Mouse (Mus musculus) brain, embryonic 14.5 days (tissue): ENCODE data around the gene Abi1. TPM values are rescaled to one million over a fixed set of nuclear protein-coding genes. Genes with fewer than 3 reads are reported as not detected.
"Not testable (repeated sequence)": the region's sequence is repeated elsewhere in the genome, so short reads cannot be mapped to it uniquely, and the experiment has no call there.

Source experiments
- DNase-seq: peaks from one replicate; pipeline ENCODE4 v3.0.0-alpha.2; 2011; ENCODE audit warnings: low read depth
- CTCF ChIP-seq: fragments of 200-500 bp; IDR thresholded peaks from 2 replicates; pipeline ENCODE4 v1.5.1; 2012; ENCODE audit warnings: inconsistent platforms, mild to moderate bottlenecking, moderate library complexity, borderline replicate concordance; ENCODE audit not compliant: insufficient read depth, insufficient read length; ENCODE audit errors: extremely low read depth
- POLR2A ChIP-seq: fragments of 200-500 bp; IDR thresholded peaks from 2 replicates; pipeline ENCODE4 v1.6.1; 2012; ENCODE audit warnings: mild to moderate bottlenecking, inconsistent platforms, borderline replicate concordance; ENCODE audit not compliant: poor library complexity, insufficient read depth, insufficient read length, severe bottlenecking; ENCODE audit errors: extremely low read depth
- polyA plus RNA-seq: library from polyadenylated mRNA; depleted of rRNA; stranded (reverse); fragments of >200 nt; gene quantifications from 2 replicates; pipeline ENCODE4 v1.2.3, GENCODE M21; 2012

The Abi1 gene
- polyA plus RNA-seq, 1 experiment: 86.0 TPM

DNA sequence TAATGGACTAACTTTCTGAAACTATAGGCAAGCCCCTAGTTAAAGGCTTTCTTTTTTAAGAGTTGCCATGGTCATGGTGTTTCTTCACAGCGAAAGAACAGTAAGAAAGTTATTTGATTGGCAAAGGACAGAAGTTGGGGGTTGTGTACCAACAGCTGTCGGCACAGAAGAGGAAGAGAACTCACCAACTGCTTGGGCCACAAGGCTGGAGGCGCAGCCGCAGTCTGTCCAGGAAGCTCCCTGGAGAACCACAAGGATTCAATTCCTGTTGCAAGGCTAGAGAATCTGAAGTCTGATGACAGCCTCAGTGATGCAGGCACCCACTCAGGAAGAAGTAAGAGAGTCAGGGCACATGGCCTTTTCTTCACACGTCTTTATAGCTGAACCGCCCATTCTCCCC is 12.5 kb upstream of the Abi1 start:
- no peak for DNase-seq
- TF ChIP-seq POLR2A (no peak), CTCF (no peak)

DNA sequence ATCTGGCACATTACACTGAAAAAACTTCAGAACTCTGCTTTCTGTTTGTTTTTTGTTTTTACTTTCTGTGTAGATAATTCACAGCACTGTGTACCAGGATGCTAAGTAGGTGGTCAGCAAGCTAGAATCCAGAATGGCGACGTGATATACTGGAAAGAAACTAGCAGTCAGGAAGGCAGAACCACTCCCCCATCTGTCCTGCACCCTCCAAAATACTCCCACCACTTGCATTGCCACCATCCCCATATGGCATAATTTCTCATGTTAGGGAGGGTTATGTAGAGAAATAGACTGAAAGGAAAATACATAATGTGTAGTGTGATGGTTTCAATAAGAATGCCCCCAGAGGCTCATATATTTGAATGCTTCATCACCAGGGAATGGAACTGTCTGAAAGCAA is 11.8 kb upstream of the Abi1 start:
- no peak for DNase-seq
- TF ChIP-seq CTCF: no peak
- no peak for TF ChIP-seq POLR2A

DNA sequence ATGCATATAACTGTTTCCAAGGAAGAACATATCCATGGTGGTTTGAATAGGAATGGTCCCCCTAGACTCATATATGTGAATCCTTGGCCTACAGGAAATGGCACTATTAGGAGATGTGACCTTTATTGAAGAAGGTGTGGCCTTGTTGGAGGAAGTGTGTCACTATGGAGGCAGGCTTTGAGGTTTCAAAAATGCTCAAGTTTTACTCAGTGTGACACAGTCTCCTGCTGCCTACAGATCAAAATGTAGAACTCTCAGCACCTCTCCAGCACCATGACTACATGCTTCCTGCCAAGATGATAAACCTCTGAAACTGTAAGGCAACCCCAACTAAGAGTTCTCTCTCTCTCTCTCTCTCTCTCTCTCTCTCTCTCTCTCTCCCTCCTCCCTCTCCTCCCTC is 8.0 kb upstream of the Abi1 start:
- DNase-seq: no peak
- TF ChIP-seq CTCF: no peak
- TF ChIP-seq POLR2A: no peak

DNA sequence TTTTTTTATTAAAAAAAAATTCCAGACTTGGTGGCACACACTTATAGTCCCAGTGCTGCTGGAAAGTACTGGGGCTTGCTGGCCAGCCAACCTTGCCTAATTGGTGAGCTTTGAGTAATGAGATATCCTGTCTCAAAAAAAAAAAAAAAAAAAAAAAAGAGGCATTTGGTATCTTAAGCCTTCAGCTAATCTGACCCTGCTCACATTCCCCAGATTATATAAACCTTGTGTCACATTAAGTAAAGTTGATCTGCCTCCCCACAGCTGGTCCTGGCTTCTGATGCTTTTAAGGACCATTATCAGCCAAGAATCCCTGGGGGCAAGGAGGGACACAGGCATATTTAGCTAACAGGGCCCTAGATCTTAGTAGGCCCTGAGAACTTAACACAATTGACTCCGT is 5.7 kb upstream of the Abi1 start:
- TF ChIP-seq CTCF: no peak
- no peak for TF ChIP-seq POLR2A
- no peak for DNase-seq

DNA sequence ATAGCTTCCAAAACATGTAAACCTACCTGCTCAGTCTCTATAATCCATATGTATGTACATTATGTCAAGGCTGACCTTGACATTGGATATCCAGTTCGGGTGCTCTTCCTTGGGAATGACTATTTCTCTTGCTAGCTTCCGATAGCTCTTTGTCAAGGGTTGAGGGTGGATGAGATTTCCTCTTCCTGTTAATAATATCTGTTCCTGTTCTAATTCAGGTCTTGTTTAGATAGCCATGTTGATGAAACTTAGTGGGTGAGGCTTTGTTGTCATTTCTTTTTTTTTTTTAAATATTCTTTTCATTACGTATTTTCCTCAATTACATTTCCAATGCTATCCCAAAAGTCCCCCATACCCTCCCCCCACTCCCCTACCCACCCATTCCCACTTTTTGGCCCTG is 2.1 kb upstream of the Abi1 start:
- no peak for TF ChIP-seq POLR2A
- no peak for DNase-seq

DNA sequence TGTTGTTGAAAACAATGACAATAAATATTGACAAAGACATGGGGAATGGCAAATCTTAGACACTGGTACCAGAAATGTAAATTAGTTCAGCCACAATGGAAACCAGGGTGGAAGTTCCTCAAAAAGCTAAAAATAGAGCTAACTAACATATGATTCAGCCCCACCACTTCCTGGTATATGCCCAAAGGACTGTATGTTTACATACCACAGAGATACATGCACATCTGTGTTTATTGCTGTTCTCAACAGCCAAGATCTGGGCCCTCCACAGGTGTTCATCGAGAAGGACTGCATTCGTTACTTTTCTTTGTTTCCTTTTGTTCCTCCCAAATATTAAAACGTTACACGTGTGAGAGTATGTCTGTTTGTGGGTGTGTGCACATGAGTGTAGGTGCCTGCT is 1.4 kb upstream of the Abi1 start:
- no peak for DNase-seq

DNA sequence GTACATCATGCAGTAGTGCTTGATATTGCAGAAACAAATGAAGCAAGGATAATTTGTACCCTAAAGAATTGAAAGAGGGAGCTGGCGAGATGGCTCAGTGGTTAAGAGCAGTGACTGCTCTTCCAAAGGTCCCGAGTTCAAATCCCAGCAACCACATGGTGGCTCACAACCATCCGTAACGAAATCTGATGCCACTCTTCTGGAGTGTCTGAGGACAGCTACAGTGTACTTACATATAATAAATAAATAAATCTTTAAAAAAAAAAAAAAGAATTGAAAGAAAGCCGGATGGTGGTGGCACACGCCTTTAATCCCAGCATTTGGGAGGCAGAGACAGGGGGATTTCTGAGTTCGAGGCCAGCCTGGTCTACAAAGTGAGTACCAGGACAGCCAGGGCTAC is 649 bp upstream of the Abi1 start:
- DNase-seq: not testable (repeated sequence)

More for the DNA sequence above, 1.4 kb upstream of the Abi1 start:
- TF ChIP-seq POLR2A (no peak), CTCF (no peak)

DNA sequence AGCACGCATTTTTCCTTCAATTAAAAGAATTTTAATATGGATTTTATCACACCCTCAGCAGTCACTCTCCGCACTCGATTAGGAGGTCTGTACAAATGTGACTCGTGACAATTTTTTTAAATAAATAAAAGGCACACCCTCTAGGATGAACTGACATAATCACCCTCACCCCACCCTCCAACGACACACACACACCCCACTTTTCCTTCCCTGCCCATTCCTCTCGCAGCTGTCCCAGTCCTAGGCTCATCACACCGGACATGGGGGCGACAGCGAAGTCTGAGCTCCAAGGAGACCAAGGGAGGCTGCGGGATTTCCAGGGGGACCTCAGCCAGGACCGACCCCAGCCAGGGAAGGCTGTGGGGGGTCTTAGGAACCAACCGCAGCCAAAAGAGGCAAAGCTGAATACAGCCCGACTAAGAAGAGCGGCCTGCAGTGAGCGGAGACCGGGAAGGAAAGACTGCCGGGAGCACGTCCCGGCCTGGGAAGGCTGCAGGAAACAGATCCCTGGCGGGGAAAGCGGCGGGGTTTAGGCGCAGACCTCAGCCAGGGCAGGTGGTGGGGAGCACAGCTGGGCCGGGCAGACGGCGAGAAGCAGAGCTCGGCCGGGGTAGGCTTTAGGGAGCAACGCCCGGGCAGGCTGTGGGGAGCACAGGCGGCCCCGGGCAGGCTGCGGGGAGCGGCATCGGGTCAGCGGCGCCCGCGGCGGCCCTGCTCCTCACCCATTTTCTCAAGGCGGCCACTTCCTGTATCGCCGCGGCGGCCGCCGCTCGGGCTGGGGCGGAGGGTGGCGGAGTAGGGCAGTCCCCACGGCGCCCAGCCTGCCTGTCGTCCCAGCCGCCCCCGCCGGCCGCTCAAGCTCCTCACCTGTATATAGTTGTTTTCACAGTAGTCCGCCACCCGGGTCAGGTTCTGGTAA is 700 bp downstream of the Abi1 start:
- peak; percentile 69 for DNase-seq
- no peak for TF ChIP-seq CTCF
- no peak for TF ChIP-seq POLR2A

DNA sequence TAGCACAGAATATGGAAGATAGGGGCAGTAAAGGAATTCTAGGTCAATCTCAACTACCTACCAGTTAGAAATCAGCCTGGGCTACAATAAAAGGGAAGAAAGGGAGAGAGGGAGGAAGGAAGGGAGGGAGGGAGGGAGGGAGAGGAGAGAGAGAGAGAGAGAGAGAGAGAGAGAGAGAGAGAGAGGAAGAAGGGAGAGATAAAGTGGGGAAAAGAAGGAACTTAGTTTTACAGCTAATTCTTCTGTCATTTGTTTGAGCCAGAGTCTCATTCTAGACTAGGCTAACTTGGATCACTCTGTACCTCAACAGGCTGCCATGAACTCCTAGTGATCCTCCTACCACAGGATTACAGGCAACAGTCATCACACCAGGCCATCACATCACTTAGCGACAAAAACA is 4.6 kb downstream of the Abi1 start:
- DNase-seq: no peak
- no peak for TF ChIP-seq POLR2A
- no peak for TF ChIP-seq CTCF

DNA sequence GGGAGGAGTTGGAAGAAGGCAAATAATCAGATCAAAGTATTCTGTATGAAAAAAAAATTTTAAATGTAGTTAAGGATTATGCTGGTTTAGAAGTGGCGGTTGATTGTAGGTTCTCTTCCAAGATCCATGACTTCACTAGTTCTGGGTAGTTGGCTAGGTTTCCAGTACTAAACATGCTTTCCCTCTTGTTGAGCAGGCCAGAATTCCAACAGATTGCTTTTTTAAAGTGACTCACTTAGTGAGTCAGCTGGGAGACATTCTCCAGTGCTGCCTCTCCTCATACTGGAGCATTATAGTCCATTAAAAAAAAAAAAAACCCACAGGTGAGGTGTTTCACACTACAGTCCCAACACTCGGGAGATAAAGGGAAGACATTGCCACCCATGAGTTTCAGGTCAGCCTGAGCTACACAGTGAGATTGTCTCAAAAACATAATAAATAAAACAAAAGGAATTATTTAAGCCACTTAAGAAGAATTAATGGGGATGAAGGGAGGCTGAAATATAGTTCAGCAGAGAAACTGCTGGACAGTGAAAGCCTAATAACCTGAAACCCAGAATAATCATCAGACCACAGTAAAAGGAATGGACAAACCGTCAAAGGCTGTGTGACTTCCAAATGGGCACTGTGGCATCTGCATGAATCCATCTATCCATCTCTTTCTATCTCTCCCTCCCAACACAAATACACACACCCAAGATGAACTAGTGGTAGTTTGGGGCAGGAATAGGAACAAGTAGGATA is 5.2 kb downstream of the Abi1 start:
- no peak for TF ChIP-seq CTCF
- no peak for DNase-seq

DNA sequence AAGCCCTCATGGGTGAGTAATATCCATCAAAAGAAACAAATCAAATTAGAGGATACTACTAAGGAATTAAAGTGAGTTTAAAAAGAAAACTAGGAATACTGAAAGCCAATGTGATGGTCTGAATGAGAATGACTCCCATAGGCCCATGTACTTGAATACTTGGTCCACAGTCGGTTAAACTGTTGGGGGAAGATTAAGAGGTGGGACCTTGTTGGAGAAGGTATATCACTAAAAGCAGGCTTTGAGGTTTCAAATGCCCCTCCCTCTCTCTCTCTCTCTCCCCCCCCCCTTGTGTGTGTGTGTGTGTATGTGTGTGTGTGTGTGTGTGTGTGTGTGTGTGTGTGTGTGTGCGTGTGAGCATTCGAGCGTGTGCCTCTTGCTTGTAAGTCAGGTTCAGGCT is 9.4 kb downstream of the Abi1 start:
- TF ChIP-seq CTCF: no peak
- TF ChIP-seq POLR2A: no peak
- no peak for DNase-seq

DNA sequence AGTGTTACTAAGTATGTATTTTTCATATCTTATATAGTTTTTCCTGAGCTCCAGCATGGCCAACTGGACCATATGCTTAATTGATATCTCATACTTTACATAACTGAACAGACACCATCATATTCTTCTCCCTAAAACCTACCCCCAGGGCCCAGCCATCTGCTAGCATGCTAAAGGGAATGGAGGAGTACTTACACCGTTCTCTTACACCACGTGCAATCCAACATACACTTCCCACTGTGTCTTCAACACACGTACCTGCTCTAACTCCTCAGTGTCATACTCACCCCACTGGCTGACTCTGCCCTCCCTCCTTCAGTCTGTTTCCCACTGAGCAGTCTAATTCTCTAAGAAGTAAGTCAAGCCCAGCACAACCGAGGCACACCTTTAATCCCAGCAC is 11.2 kb downstream of the Abi1 start:
- peak; percentile 6 for DNase-seq
- TF ChIP-seq CTCF (no peak), POLR2A (no peak)

DNA sequence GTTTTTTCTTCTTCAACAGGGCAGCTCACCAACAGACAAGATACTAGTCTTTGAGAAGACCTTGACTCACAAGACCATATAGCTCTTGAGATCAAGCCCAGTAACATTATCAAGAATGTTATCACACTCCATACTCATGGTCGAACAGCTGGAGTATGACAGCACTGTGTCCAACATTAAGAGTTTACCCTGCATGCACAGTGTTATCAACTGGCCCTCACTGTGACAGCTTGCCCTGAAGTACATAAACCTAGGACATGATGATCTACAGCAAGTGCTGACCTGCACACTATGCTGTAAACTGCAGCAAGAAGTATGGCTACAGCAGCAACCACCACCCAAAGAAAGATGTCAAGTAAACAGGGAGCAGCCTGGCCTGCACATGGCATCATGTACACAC is 13.7 kb downstream of the Abi1 start:
- no peak for DNase-seq

More for the DNA sequence above, 13.7 kb downstream of the Abi1 start:
- TF ChIP-seq POLR2A: no peak
- TF ChIP-seq CTCF: no peak
